Mouse (Mus musculus): ENCODE data around the gene Ccdc152.
"Not testable (repeated sequence)": the region's sequence is repeated elsewhere in the genome, so short reads cannot be mapped to it uniquely, and the experiment has no call there.

The Ccdc152 gene

DNA sequence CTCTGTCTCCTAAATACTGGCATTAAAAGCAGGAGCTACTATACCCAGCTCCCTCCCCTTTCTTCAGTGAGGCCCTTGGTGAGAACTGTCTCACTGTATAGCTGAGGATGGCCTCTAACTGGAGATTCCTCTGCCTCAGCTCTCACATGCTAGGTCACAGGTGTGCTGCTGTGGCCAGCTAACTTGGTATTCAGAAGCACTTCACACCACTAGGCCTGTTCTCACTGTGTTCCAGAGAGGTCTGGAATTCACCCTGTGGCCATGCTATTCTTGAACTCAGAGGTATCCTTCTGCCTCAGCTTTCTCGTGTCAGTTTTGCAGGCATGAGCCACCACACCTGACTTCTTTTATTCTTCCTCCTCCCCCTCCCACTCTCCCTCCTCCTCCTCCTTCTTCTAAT, 30.1 kb downstream of the Ccdc152 start:
- DNase-seq: no peak

DNA sequence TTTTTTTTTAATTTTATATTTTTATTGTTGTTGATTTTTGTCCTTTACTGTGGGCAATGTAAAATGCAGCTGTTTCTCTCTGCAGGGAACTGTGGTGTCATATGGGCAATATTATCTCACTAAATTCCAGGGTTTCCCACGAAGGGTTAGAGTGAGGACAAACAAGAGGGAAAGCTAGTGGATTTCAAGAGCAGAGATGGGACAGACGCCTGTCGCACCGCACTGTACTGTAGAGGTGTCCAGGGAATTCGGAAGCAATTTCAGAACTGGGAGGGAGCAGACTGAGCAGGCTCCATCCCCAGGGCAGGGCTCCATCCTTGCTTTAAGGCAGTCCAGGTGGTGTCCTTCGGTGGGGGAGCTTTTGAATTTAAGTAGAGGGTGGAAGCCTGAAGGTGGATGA, 32.1 kb downstream of the Ccdc152 start:
- peak; percentile 23 to 32 for DNase-seq

DNA sequence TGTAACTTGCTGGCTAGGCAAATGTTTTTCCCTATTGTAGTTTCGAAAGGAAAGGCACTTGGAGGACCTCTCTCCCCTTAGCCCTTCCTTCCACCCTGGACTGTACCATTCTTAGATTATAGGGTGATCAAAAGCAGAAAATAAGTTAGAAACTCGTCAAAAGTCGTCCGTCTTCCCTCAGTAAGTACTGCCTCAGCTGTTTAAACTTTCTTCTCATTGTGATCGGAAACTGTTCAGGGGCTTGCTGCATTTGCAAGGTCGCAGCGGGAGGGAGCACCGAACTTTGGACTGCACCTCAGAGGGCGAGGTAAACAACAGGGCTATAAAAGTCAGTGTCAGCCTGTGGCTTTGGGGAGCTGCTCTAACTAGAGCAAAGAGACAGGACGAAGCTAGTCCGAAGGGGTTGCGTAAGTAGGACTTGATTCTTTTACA, 32.7 kb downstream of the Ccdc152 start:
- peak; percentile 90 to 94 for DNase-seq

DNA sequence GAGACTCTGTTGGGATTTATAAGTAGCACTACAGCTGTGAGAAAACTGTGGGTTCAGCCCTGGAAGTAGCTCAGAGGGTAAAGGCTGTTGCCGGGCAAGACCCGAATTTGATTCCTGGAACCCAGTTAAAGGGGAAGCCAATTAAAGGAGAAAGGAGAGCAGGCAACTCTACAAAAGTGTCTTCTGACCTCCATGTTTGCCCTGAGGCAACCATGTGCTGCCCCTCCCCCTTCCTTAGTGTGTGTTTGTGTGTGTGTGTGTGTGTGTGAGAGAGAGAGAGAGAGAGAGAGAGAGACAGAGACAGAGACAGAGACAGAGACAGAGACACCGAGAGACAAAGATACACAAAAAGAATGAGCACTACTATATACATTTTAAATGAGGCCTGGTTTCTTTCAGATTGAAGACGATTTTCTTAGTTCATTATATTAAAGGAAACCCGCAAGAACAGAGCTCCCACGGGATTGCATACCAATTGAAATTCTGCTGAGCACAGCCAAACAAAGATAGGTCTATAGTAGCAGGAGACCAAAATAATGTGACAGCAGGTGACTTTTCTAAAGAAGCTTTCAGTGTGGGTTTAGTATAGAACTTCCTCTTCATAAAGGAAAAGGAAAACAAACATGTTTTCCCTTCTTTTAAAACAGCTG, 33.2 kb downstream of the Ccdc152 start:
- peak; percentile 34 to 48 for DNase-seq

DNA sequence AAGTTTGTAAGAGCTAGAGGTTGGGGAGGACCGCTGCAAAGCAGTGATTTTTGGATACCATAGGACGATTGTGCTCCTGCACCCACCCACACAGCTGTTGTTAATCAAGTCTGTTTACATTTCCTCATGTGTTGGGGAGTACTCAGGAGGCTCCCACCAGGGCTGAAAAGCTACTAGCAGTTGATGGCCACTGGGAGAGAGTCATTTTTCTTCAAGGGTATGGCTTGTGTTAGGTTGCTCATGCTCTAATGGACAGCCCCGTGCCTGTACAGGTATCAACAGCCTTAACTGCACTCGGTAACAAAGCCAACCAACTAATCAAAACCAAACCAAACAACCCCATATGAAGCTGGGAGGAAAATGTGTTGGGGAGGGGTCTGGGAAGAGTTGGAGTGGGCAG, 33.8 kb downstream of the Ccdc152 start:
- no peak for DNase-seq

DNA sequence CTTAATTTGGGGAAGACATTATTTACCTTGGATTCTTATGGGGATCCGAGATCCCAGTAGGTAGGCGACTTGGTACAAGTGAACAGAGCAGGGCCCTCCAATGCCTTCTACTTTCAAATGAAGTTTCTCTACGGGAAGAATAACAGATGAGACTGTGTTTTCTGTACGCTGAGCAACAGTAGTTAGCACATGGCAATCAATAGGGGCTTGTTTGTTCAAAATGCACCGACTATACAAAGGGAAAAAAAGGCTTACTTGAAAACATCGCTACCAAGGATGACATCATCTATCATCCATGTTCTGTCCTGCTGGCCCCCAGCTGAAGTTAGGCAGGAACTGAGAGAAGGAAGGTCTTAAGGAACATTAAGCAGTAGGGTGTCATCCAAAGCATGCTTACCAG, 35.1 kb downstream of the Ccdc152 start, which contains the start of gene Selenop:
Gene Selenop (plus strand): TSS at position 301 of the 400 bp plus-strand sequence.
- no peak for DNase-seq

DNA sequence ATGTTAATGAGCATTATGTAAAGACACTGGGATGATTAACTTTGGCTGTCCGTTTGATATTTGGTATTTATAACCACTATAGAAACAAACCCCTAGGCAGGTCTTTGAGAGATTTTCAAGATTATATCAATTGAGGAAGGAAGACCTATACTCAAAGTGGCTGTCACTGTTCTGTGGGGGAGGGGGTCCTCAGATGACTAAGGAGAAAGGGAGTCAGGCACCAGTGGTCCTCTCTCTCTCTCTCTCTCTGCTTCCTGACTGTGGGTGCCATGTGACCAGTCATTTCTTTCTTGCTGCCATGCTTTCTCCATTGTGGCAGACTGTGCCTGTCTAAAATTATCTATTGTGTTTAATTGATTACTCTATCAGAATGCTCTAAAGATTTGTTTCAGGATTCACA, 38.5 kb downstream of the Ccdc152 start:
- DNase-seq: no peak

DNA sequence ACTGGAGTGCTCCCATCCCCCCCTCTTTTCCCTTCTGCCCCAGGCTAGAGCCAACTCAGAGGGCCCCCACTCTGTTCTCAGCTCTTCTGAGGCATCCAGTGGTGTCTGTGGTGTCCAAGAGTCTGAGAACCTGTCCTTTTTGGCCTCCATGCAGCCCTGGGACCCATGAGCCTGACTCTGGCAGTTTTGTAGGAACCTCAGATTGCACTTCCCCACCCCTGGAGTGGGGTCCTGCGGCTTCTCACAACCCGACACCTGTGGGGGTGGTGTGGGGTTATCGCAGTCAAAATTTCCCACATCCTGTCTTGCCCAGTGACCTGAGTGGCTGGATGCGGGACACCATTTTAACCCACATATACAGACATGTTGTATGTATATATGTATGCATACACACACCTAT, 39.0 kb downstream of the Ccdc152 start:
- no peak for DNase-seq

DNA sequence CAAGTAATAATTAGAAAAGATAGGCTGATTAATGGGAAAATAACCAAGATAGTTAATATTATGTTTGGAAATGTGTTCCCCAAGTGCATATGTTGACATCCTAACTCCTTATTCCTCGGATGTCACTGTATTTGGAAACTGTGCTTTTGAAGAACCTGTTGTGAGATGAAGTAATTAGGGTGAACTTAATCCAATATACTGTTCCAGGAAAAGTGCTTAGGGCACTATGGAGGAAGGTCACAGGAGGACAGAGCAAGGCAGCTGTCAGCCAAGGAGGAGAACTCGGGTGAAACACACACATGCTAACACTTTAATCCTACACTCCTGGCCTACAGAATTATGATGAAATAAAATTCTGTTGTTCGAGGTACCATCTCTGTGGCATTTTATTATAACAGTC, 40.4 kb downstream of the Ccdc152 start:
- DNase-seq: no peak

DNA sequence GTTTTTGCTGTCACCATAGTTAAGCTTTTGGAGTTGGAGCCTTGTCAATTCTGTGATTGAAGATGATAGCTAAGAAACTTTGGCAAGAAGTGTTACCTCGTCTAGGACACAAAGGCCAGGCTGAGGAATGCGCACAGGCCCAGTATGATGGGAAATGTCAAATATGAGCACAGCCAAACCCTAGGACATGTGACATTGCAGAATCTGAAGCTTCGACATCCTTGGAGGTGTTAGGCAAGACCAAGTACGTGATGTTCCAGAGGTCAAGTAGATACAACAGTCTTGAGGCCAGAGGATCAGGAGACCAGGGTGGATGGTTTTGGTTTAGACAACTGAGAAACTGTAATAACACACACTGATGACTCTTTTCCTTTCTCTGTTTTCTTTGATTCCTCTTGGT, 43.0 kb downstream of the Ccdc152 start:
- DNase-seq: no peak

DNA sequence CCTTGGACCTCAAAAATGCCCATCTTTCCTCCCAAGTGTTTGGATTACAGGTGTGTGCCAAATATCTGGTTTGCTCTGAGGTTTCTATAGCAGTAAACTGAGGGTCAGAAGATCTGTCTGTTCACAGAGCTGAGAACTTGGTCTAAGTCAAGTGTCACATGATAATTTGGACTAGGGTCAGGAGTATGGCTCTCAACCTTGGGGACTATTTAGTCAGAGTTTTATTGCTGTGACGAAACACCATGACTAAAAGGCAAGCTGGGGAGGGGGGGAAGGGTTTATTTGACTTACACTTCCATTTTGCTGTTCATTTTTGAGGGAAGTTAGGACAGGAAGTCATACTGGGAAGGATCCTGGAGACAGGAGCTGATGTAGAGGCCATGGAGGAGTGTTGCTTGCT, 44.3 kb downstream of the Ccdc152 start:
- DNase-seq: no peak

DNA sequence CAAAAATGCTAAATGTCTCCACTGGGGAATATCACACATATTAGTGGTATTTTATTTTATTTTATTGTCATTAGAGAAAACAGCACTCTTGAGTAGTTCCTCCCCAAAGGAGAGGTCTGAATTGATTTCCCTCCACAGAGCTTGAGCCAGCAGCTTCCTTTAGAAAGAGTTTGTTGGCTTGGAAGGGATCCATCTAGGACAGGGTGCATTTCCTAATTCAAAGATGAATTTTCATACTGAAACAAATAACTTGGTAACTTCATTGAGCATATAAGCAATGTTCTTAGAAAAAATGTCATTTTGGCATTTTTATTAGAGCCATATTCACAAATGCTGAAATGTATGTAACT, 51.6 kb downstream of the Ccdc152 start:
- no peak for DNase-seq

DNA sequence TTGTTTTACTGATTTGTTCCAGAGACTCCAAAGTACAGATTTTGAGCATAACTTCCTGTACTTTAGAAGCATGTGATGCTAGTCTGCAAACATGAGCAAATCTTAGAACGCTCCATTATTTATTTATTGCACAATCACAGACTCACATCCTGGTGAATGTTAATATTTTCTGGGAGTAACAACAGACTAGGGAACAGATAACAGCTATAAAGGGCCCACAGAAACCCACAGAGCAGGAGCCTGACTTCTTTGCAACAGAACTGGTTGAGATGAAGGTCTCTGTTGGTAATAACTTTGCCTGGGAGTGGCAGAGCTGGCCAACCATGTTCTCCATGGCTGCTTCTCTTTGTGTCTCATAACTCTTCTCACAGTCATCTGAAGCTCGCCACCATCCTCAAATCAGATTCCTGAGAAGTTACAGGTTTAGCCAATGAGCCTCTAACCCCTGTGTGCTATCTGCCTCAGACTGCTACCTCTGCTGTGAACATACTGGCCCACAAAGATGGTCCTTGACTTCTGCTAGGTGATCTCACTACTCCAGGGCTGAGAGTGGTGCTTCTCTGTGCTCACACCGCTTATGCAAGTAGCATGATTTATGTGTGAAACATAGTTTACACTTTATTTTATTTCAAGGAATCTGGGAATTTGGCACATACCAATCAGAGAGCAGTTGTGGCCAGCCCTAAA, 52.2 kb downstream of the Ccdc152 start:
- no peak for DNase-seq

DNA sequence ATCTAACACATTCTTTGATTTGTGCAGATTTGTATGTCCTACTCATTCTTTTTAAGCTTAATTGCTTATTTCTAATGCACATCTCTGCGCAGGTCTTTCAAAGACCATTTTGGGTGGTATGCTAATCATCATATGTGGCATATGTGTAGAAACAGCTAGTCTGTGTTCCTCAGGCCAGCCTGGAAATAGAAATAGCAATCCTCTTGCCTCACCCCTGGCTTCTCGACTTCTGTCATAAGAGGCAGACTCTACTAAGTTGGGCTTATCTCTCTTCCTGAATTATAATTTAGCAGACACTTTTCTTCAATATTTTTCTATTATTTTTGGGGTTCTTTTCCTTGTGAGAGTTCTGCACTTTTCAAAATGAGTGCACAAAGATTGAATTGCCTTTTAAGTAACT, 52.7 kb downstream of the Ccdc152 start:
- DNase-seq: no peak

DNA sequence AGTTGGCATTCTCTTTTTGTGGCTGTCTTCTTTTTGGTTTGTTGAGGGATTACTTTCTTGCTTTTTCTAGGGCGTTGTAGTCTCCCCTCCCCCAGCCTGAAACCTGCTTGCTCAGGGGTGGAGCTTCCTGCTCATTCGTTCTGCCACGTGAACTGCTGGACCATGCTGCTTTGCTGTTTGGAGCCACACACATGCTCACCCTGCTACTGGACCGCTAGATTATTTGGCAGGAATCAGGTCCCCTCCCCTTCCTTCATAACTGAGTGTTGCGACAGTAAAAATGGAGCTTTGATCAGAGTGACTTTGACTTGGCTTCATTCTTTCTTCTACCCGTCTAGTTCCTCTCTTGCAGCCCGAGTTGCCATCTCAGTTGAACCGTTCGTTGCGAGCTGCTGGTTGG, 58.3 kb downstream of the Ccdc152 start:
- not testable (repeated sequence) for DNase-seq

DNA sequence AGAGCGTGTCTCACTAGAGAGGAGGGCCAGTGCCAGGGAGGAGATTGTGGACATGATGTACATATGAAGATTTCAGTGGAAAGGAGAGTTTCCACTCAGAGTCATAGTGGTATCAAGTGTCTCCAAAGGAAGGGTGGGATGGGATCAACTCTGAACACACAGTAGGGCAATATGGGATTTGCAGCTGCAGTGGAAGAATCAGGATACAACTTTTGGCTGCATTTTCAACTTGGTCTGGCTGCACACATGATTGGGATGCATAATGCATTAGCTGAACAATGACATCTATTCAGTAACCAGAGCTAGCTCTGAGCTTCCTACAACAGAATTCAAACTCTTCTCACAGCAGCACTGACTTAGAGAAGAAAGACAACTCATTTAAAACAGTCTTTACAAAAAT, 65.4 kb downstream of the Ccdc152 start:
- no peak for DNase-seq

DNA sequence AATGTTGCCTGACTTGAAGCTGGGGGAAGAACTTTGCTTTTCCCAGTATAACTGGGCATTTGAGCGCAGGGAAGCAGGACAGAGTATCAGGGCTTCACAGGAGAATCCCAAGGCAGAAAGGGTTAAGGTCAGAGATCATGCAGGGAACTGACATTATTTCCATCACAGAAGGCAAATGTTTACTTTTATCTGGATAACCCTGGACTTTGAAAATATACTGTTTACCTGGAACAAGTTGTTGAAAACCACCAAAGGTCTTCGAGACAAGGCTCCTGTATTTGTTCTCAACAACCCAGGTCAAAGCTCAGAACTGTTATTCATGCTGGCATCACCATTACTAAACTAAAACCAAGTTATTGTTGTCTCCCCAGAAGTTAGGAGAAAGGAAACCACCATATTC, 67.0 kb downstream of the Ccdc152 start:
- no peak for DNase-seq

DNA sequence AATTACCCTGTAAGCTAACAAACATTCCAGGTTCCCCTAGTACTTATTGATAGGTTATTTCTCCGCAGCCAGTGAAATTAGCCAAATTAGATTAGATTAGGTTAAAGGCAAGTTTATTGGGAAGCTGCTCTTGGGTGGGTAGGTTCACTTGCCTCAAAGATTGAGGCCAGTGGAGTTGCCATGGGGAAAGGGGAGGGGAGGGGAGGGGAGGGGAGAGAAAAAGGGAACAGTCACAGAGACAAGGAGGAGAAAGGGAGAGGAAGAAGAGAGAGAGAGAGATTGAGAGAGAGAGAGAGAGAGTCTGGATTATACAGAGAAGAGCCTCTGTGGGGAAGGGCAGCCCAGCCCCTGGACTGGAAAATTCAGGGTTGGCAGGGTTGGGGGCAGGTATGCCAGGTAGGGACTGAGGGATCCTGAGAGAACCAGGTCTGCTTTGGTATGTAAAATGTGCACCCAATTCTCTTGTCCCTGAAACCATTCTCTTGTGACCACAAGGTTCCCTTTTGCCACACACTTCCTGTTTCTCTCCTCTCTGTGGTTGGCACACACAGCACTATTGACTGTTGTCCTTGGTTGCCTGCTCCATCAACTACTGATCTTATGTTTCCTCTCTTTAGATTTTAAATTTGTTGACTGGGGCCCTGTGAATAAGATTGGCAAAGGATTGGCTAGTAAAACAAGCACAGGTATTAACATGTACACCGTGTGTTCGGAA, 69.3 kb downstream of the Ccdc152 start:
- DNase-seq: no peak

DNA sequence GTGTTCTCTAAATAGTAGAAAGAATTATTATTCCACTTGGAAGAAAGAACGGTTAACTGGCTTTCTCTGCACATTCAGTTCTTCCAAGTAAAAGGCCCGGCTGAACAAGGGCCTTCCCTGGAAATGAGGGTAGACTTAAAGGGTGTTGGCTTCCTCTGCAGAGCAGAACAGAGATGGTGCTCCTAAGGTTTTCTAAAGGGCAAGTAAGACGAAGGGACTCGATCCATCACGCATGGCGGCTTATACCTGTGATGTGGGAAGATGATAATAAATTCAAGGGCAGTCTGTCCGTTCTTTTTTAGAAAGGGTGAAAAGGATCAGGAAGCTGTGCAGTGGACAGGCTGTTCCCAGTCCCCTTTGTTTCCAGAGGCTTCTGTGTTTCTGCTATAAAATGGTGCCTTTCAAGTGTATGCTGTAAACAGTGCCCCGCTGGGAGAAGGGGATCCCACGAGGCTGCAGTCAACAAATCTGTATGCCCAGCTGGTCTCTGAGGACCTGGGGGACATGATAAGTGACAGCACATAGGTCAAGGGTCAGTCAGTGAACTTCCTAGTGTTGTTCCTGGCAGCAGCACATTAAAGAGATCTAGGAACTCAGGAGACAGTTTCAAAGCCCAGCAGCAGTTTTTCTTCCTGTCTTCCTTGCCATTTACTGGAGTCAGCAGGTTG, 71.0 kb downstream of the Ccdc152 start:
- DNase-seq: peak; percentile 23 to 36

DNA sequence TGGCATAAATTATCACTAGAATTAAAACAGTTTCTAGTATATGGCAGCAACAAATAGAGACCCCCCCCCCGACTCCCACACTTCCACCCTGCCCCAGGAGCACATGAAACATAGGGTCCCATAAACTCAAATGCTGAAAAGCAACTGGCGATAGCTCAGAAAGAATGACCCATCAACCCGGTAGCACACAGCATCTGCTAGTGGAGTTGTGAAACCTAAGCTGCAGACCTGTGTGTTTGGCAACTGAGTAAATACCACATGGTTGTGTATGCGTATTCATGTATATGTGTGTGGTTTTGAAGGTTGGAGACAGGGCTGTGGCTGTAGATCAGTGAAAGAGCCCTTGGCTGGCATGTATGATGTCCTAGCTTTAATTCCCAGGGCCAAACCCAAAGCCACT, 72.3 kb downstream of the Ccdc152 start:
- DNase-seq: no peak

Data from kidney, adult 8-10 months (tissue).